Comparison of ENCODE assay signal across 8 mouse cellular contexts in the genomic region with DNA sequence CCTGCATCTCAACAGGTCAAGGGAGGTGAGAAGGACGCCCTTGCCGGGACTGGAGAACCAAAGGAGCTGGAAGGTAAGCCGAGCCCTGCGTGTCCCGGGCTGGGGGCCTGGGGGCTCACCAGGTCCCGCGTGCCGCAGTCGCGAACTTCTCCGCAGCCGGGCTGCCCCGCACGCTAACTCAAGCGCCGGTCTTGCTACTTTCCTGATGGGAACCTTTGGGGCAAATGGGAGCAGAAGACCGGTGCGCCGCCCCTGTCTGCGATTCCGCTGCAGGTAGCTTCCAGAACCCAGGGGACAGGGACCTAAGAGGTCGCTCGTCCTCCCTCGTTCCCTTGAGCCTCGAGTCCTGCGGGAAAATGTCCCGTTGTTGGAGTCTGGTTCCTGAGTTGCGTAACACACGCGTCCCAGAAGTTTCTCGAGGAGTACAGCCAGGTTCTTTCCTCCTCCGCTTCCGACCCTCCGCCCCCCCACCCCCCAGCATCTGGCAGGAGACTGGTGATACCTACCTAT. TPM values are rescaled to one million over a fixed set of nuclear protein-coding genes. Genes with fewer than 3 reads are reported as not detected.
DNase-seq lines count a peak whose midpoint lies in the region; ATAC-seq and TF ChIP-seq lines count a peak whose summit lies in the region.

No protein-coding gene starts in this region.

- 0% methylated on average over 34 of the region's 34 CpGs for WGBS in forebrain, embryonic 14.5 days
- under 1% methylated on average over 34 of the region's 34 CpGs for WGBS in intestine, postnatal 0 days
- under 1% methylated on average over 34 of the region's 34 CpGs for WGBS in macrophage (ENCODE audit: missing documents)

- H3K36me3 ChIP-seq in MEL (ENCODE audit: control insufficient read depth in 1 of 2, insufficient read depth in 2 of 2, low read length in 2 of 2) (no peaks in the 10 kb centered on the region; a peak in 1 of 4 replicates), macrophage (ENCODE audit: inconsistent target) (no peaks in the 10 kb centered on the region)
- no peaks in the 10 kb centered on the region for H3K36me3 ChIP-seq in forebrain, embryonic 14.5 days (ENCODE audit: control insufficient read depth, insufficient read depth, low read length)
- no peaks in the 10 kb centered on the region for H3K36me3 ChIP-seq in intestine, postnatal 0 days (ENCODE audit: control insufficient read depth, insufficient read depth)

- peak; percentile 71 for DNase-seq in gastrocnemius, adult 18-20 months (ENCODE audit: low spot score)
- no peak for DNase-seq in gastrocnemius, postnatal 10 days
- no peak for DNase-seq in MEL (ENCODE audit: low read depth, low spot score)
- no peak for DNase-seq in forebrain, embryonic 14.5 days (ENCODE audit: low spot score)
- DNase-seq in frontal cortex, postnatal 36 days (ENCODE audit: low spot score in 2 of 2), result no peak
- no peak for DNase-seq in MN1 (ENCODE audit: low spot score)

- no peak for TF ChIP-seq RAD21 in MEL (IDR thresholded peaks at IDR 0.05; ENCODE audit: low read depth, low read length)

- no peak for TF ChIP-seq EP300 in MEL (IDR thresholded peaks at IDR 0.05; ENCODE audit: low read depth in 1 of 2, low read length in 2 of 2)

- no peak for TF ChIP-seq POLR2A in MEL (IDR thresholded peaks at IDR 0.05; ENCODE audit: control insufficient read depth in 1 of 2, insufficient read depth in 1 of 2, low read depth in 1 of 2, low read length in 2 of 2, poor library complexity in 1 of 2)

- H3K79me2 ChIP-seq in MEL (ENCODE audit: control insufficient read depth, insufficient read depth, low read length, poor library complexity), result no peaks in the 10 kb centered on the region
- peaks cover 54% of the 10 kb centered on the region for H3K79me2 ChIP-seq in macrophage (ENCODE audit: inconsistent target)

- H3K9me3 ChIP-seq in MEL (replicated peaks; ENCODE audit: insufficient read depth, low read length), result no peaks in the 10 kb centered on the region
- H3K9me3 ChIP-seq in forebrain, embryonic 14.5 days (replicated peaks; ENCODE audit: control insufficient read depth, low read length), result no peaks in the 10 kb centered on the region
- H3K9me3 ChIP-seq in intestine, postnatal 0 days (ENCODE audit: control insufficient read depth), result no peaks in the 10 kb centered on the region

- H3K27ac ChIP-seq in MEL (ENCODE audit: control insufficient read depth, low read depth, low read length) (no peak overlapping the region), macrophage (peak overlapping the region; percentile 75)
- H3K27ac ChIP-seq in forebrain, embryonic 14.5 days (ENCODE audit: low read depth, low read length), result no peak overlapping the region
- no peak overlapping the region for H3K27ac ChIP-seq in intestine, postnatal 0 days (ENCODE audit: low read depth, low read length)

- peak overlapping the region; percentile 61 for H3K9ac ChIP-seq in MEL (ENCODE audit: control insufficient read depth, low read depth, low read length, poor library complexity, severe bottlenecking)
- H3K9ac ChIP-seq in forebrain, embryonic 14.5 days (ENCODE audit: low read length), result peak overlapping the region; percentile 54
- peak overlapping the region; percentile 60 for H3K9ac ChIP-seq in intestine, postnatal 0 days (ENCODE audit: low read depth, low read length)

- no peak for TF ChIP-seq CTCF in MEL (IDR thresholded peaks at IDR 0.05 in 2 of 3, conservative IDR thresholded peaks at IDR 0.05 in 1 of 3; ENCODE audit: control insufficient read depth in 1 of 3, insufficient read depth in 1 of 3, low read depth in 2 of 3, low read length in 3 of 3, poor library complexity in 1 of 3, severe bottlenecking in 1 of 3)
- no peak for TF ChIP-seq CTCF in intestine, postnatal 0 days (IDR thresholded peaks at IDR 0.05; ENCODE audit: low read depth)

- ATAC-seq in forebrain, embryonic 14.5 days, result no peak
- no peak; the same call in 1 of the 2 replicates for ATAC-seq in intestine, postnatal 0 days

- 0 out of 4 replicates have a peak, but pooled peaks cover 0 to 4% of the 10 kb centered on the region in 2 experiments for H3K4me1 ChIP-seq in MEL (ENCODE audit: control insufficient read depth in 1 of 2, insufficient read depth in 2 of 2, low read length in 2 of 2)
- H3K4me1 ChIP-seq in forebrain, embryonic 14.5 days (ENCODE audit: control insufficient read depth, insufficient read depth, low read length), result peaks cover 14% of the 10 kb centered on the region
- H3K4me1 ChIP-seq in intestine, postnatal 0 days (replicated peaks; ENCODE audit: control insufficient read depth, insufficient read depth, low read length), result no peaks in the 10 kb centered on the region

- H3K27me3 ChIP-seq in MEL (ENCODE audit: control insufficient read depth in 1 of 2, insufficient read depth in 2 of 2, low read length in 2 of 2), result peaks cover 0 to 5% of the 10 kb centered on the region in 2 experiments; a peak in 3 of 4 replicates
- H3K27me3 ChIP-seq in forebrain, embryonic 14.5 days (replicated peaks; ENCODE audit: control insufficient read depth, insufficient read depth, low read length), result peaks cover 13% of the 10 kb centered on the region
- peaks cover 16% of the 10 kb centered on the region; the same call in 1 of the 2 replicates for H3K27me3 ChIP-seq in intestine, postnatal 0 days (replicated peaks; ENCODE audit: control insufficient read depth, insufficient read depth, low read length)

- H3K4me3 ChIP-seq in MEL (ENCODE audit: control insufficient read depth in 1 of 2, insufficient read depth in 1 of 2, low read depth in 2 of 2, low read length in 2 of 2) (peak overlapping the region; percentile 60 to 72), macrophage (ENCODE audit: inconsistent target) (peak overlapping the region; percentile 91)
- peak overlapping the region; percentile 47 for H3K4me3 ChIP-seq in forebrain, embryonic 14.5 days (ENCODE audit: low read depth, low read length)
- peak overlapping the region; percentile 72 for H3K4me3 ChIP-seq in intestine, postnatal 0 days (ENCODE audit: low read depth, low read length)

- H3K4me2 ChIP-seq in forebrain, embryonic 14.5 days (ENCODE audit: low read length), result peak overlapping the region; percentile 97
- peak overlapping the region; percentile 100 for H3K4me2 ChIP-seq in intestine, postnatal 0 days (replicated peaks; ENCODE audit: low read depth)

TF ChIP-seq in MEL, 35 proteins besides CTCF, POLR2A, EP300 and RAD21:
- no peak for TF ChIP-seq MEF2A (IDR thresholded peaks at IDR 0.05; ENCODE audit: extremely low read depth, insufficient replicate concordance, low read depth, low read length, poor library complexity, severe bottlenecking)
- no peak for TF ChIP-seq NRF1 (IDR thresholded peaks at IDR 0.05; ENCODE audit: insufficient read depth, low read depth, low read length, poor library complexity, severe bottlenecking)
- TF ChIP-seq POLR2AphosphoS2 (IDR thresholded peaks at IDR 0.05; ENCODE audit: low read length), result no peak
- TF ChIP-seq ZKSCAN1 (IDR thresholded peaks at IDR 0.05; ENCODE audit: low read depth, low read length), result no peak
- no peak for TF ChIP-seq TAL1 (IDR thresholded peaks at IDR 0.05; ENCODE audit: low read length)
- no peak for TF ChIP-seq MYC (IDR thresholded peaks at IDR 0.05; ENCODE audit: low read depth, low read length)
- no peak for TF ChIP-seq SIN3A (IDR thresholded peaks at IDR 0.05; ENCODE audit: low read length)
- TF ChIP-seq ZC3H11A (IDR thresholded peaks at IDR 0.05; ENCODE audit: low read depth, low read length), result no peak
- no peak for TF ChIP-seq ZMIZ1 (IDR thresholded peaks at IDR 0.05; ENCODE audit: low read depth, low read length)
- TF ChIP-seq ETS1 (IDR thresholded peaks at IDR 0.05; ENCODE audit: low read depth, low read length), result no peak
- no peak for TF ChIP-seq GATA1 (IDR thresholded peaks at IDR 0.05; ENCODE audit: low read depth, low read length)
TF ChIP-seq in MEL: peak in this region for 0.

RNA-seq across cellular contexts. Expression of a gene that starts 0.4 kb away (rescaled TPM):
- 10 to 100 TPM; 40.6 to 45.9 TPM for total RNA-seq in gastrocnemius, adult 18-20 months (2021)
- 10 to 100 TPM; 30.0 to 31.5 TPM for total RNA-seq in gastrocnemius, postnatal 10 days (2021)
- total RNA-seq in MEL (2012; rRNA removed), result 5.4 and 7.8 TPM in 2 replicates
- polyA plus RNA-seq in MEL (2012; ENCODE audit: insufficient read depth in 1 of 2, insufficient read length in 2 of 2, low read depth in 1 of 2, low replicate concordance in 2 of 2, missing spikeins in 1 of 2) (10 to 100 TPM in 1 of 2 experiments, not detected in 1; 13.4 TPM), macrophage (2018) (46.6 to 51.5 TPM (median 46.7 TPM) in 3 replicates)
- polyA plus RNA-seq in forebrain, embryonic 14.5 days (2014; fragmentation: Nextera tagmentation; extraction: Ambion mirVana), result 1.5 and 2.6 TPM in 2 replicates
- polyA plus RNA-seq in intestine, postnatal 0 days (2015; fragmentation: Nextera tagmentation; extraction: Ambion mirVana), result 5.8 and 6.8 TPM in 2 replicates
- 100 to 1,000 TPM; 203 to 938 (median 276) TPM for total RNA-seq in macrophage (2018; cell fraction: chromatin; rRNA removed)
- 100 to 1,000 TPM in 8 of 26 experiments, 10 to 100 TPM in 18; 80.4 to 132 (median 93.2) TPM for total RNA-seq in macrophage (2018; cell fraction: cytosol; rRNA removed)
- 100 to 1,000 TPM; 134 to 711 (median 191) TPM for total RNA-seq in macrophage (2018; cell fraction: nucleus; rRNA removed)

RNA-seq across cellular contexts. Expression of a gene that starts 36.8 kb away (rescaled TPM):
- 1 to 10 TPM in 1 of 2 experiments, under 1 TPM in 1; 0.57 to 1.3 TPM for total RNA-seq in gastrocnemius, adult 18-20 months (2021)
- under 1 TPM in 1 of 2 experiments, not detected in 1; 0.29 TPM for total RNA-seq in gastrocnemius, postnatal 10 days (2021)
- 0.16 and 0.23 TPM in 2 replicates for total RNA-seq in MEL (2012; rRNA removed)
- under 1 TPM in 1 of 2 experiments, not detected in 1; 0.40 TPM for polyA plus RNA-seq in MEL (2012; ENCODE audit: insufficient read depth in 1 of 2, insufficient read length in 2 of 2, low read depth in 1 of 2, low replicate concordance in 2 of 2, missing spikeins in 1 of 2)
- polyA plus RNA-seq in forebrain, embryonic 14.5 days (2014; fragmentation: Nextera tagmentation; extraction: Ambion mirVana), result 0.38 and 0.68 TPM in 2 replicates
- polyA plus RNA-seq in intestine, postnatal 0 days (2015; fragmentation: Nextera tagmentation; extraction: Ambion mirVana), result 0.23 TPM in 1 of 2 replicates, not detected in the other
- not detected for total RNA-seq in macrophage (2018; cell fraction: chromatin; rRNA removed)
- under 1 TPM in 4 of 26 experiments, not detected in 22; 0.09 to 0.15 (median 0.12) TPM for total RNA-seq in macrophage (2018; cell fraction: cytosol; rRNA removed)
- total RNA-seq in macrophage (2018; cell fraction: nucleus; rRNA removed), result not detected
- polyA plus RNA-seq in macrophage (2018), result not detected in 3 replicates
